Mouse (Mus musculus): ENCODE measurements around the gene Lpxn.

Gene Lpxn

DNA sequence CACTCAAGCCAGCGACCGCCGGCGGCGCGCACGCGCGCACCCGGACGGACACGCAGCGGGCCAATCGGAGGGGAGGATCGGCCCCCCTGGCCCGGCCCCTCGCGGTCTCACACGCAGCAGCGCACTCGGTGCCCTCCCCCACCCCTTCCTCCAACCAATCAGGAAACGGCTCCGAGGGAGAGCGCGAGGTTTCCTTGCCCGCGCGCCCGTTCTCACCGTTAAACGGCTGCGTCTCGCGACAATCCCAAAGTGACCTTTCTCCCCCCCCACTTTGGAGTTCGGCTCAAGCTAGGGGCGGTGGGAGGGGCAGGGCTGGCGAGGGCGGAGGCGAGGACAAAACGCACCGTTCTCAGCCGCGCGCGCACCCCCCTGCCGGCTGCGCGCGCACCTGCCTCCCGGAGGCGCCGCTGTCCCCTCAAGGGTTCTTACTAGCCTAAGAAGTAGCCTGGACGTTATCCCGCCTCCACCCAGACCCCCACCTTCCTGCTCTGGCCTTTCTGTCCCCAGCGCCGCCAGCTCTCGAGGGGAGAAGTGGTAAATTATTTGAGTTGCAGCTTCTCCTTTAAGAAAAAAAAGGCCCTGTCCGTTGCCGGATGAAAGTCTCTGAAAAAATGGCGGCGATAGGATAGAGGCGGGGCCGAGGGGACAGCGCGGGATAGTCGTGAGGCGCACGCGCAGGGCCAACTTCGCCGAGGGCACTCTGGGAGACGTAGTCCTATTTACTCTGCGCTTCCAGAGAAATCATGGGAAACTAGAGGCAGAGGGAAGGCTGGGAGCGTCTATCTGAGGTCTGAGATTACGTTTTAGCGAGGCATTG is at the start of gene Lpxn, which contains the start of gene Zfp91:
Gene Lpxn, plus strand, starts transcription at position 683 of the 817 bp plus-strand sequence.
Gene Zfp91, minus strand, starts transcription at position 616 of the 817 bp plus-strand sequence.
- peak; percentile 98 to 100 for DNase-seq

DNA sequence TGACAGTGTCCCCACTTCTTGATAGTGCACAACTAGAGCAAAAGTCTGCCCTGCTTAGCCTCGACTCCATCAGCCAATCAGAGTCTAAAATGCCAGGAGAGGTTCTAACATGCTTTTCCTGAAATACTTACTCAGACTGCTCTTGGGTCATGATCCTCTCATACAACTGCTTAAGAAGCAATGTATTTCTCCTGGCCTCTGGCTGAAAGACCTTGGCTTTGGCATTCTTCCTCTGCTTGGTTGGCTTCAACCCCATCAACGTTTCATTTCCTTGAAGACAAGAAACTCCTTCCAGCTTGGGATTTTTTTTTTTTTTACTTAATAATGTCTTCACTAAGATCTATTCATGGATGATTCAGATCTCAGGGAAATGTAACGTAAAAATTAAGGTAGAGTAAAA is 39.7 kb upstream of the Lpxn start:
- no peak for DNase-seq

GRCm38 (mm10) chr19:12758936-12759478 is 37.0 kb upstream of the Lpxn start:
- no peak for DNase-seq

GRCm38 (mm10) chr19:12759656-12760055 is 36.3 kb upstream of the Lpxn start:
- DNase-seq = peak; percentile 47 to 66

GRCm38 (mm10) chr19:12762212-12763130 is 33.5 kb upstream of the Lpxn start:
- peak in 1 of 2 experiments; percentile 30 for DNase-seq

GRCm38 (mm10) chr19:12765308-12765707 is 30.7 kb upstream of the Lpxn start, which contains the start of gene Cntf:
TSS of gene Cntf (minus strand) at chr19:12765632.
- no peak for DNase-seq

- DNase-seq = no peak
Observed at GRCm38 (mm10) chr19:12770888-12771287, 25.1 kb upstream of the Lpxn start.

- no peak for DNase-seq
Observed at GRCm38 (mm10) chr19:12780437-12780836, 15.6 kb upstream of the Lpxn start.

DNA sequence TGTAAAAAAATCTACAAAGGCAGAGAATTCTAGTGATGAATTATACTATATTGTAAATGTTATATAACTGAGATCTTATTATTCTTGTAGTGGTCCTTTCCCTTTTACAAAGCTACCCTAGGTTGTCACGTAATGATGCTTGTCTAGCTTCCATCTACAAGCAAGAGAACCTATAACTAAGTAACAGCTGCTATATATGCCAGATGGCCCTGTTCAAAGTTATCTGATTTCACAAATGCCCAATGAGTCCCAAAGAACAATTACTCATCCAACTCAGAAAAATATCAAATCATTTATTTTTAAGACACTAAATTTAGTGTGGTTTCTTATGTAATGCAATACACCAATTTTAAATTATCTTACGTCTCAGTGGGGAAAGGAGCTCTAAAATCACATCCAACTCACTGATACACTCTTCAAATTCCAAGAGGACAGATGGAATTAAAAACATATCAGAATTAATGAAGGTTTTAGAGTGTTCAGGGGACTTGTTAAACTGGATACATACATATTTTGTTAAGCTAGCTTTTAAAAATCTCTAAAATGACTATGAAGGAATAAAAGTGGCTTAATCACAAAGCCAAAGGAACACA is 9.1 kb upstream of the Lpxn start:
- DNase-seq = no peak

GRCm38 (mm10) chr19:12787721-12788120 is 8.3 kb upstream of the Lpxn start:
- no peak for DNase-seq

GRCm38 (mm10) chr19:12792374-12792773 is 3.6 kb upstream of the Lpxn start:
- no peak for DNase-seq

DNA sequence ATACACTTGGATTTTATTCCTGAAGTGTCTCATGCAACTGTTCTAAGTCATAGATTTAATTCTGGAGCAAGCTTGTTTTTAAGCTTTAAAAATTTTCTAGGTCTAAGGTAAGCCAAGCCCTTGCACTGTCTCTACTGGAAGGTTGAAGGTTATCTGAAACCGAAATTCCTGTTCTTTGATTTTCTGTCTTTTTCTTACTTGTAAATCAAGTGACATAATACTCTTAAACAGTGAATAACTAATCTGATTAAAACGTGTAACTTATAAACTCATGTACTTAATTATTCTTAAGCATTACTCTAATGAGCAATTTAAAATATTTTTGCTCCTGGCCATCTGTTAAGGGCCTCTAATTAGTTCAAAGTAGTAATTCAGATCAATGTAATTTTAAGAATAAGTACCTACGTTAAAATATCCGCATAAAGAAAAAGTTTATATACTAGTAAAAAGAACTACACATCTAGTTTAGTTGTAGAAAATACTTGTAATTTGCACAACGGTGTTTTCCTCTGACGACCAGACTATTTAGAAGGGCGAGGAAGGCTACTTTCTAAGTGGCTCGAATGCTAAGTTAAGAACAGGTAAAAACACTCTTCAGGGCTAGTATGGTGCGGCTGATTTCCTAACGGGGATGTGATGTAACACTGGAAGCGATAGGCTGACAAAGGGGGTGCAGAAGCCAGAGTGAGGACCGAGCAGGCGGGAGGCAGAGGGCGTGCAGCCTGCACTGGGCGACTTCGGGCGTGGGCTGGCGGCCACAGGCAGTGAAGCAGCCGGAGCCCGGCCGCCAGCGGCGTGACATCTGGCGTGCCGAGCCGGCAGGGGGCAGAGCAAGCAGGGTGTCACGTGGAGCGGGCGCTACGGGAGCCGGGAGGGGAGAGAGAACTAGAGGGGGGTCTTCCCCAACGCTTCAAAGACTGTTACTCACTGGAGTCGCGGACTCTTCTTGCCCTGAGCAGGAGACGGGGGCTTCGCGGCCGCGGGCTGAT is 1.6 kb upstream of the Lpxn start:
- peak; percentile 96 to 97 for DNase-seq

DNA sequence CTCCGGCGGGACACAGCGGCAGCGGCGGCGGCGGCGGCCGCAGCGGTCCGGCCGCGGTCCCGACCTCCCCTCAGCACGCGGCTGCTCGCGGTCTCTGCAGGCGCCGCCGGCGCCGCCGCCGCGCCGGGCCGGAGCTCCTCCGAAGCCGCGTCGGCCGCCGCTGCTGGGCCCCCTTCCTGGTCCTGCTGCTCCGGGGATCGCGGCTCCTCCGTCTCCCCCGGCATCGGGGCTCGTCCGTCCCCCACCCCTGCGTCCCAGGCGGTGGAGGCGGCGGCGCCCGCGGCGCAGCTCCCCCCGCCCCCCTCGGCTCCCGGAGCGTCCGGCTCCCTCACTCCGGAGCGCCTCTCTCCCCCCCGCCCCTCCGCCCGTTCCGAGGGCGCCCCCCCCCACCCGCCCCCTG is 883 bp upstream of the Lpxn start:
- DNase-seq = no peak

DNA sequence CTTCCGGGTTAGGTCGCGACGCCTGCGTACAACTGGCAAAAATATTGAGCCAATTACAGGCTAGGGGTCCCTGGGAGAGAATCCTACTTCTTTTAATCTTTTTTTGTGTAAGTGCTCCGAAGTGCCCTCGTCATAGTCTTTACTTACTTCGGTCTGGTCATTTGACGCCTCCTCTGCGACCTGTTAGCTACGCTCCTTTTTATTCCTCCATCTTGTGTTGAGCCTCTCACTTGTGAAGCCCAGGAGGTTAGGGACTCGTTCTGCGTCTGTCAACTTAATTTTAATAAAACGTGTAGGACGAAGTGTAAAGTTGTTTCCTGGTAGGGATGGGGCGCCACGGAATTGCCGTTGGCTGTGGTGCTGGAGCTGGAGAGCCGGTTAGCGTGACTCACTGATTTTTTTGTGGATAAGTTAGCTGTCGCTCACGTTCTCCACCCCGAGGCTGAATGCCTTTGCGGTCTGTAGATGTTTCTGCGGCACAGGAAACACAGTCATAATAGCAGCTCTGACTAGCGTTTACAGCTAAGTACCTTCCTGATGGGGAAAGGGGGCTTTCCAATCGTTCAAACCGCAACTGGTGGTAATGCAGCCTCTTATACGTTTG is 437 bp downstream of the Lpxn start:
- DNase-seq = peak; percentile 54 to 72

DNA sequence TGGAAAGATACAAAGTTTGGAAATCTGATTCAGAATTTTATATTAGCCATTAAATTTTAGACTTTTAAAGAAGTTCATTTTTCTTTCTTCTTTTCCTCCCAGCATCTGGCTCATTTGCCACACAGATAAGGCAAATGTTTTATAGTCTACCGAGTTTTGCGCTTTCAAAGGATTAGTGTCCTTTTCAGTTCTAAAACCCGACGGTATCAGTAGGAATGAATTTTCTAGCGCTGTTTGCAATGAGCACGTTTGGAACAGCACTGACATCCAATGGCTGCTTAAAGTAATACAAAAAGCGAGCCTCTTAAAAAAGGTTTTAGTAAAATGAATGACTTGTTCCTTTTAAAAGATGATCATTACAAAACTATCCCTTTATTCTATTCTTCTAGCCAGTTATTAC is 1.1 kb downstream of the Lpxn start:
- DNase-seq = peak in 1 of 2 experiments; percentile 28

GRCm38 (mm10) chr19:12798404-12798803 is 2.4 kb downstream of the Lpxn start:
- DNase-seq = no peak

GRCm38 (mm10) chr19:12799081-12799480 is 3.1 kb downstream of the Lpxn start:
- DNase-seq = no peak

GRCm38 (mm10) chr19:12800621-12801020 is 4.6 kb downstream of the Lpxn start:
- no peak for DNase-seq

DNA sequence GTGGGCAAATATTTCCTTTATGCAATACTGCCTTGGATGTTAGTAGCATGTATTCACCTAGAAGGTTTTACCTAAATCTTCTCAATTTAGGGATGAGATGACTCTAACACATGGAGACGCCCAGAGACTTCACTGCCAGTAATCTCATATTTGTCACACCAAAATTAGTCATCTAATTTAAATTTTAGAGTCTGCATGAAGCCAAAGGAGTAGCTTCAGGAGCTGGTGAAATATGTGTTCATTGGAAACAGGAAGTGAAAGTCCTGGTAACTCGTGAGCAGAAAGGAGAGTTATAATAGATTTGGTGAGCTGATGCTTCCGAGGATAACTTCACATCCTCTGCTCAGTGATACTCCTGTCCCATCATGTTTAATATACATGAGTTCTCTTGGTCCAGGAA is 5.1 kb downstream of the Lpxn start:
- DNase-seq = no peak

DNA sequence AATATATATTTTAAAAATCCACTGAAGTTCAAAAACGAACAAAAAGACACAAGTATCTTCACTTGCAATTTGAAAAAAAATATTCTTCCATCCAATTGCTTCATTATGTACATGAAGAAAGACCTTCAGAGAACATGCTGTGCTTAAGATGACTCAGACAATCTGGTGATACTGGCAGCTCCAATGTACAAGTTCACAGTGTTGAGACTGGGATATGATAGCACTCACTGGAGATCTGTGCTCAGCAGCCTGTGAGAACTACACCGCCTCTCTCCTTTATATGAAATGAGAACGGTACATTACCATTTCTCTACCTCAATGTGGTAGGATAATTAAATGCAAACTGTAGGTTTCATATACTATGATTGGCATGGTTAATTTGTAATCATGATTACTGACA is 6.8 kb downstream of the Lpxn start:
- DNase-seq = no peak

- DNase-seq = no peak
Observed at GRCm38 (mm10) chr19:12804237-12804636, 8.2 kb downstream of the Lpxn start.
